Mouse (Mus musculus): ENCODE results near the gene Kcnj10. TPM values are rescaled to one million over a fixed set of nuclear protein-coding genes. Genes with fewer than 3 reads are reported as not detected.

The Kcnj10 gene
- polyA plus RNA-seq, 1 experiment from 2014 or later = 0.28 TPM

DNA sequence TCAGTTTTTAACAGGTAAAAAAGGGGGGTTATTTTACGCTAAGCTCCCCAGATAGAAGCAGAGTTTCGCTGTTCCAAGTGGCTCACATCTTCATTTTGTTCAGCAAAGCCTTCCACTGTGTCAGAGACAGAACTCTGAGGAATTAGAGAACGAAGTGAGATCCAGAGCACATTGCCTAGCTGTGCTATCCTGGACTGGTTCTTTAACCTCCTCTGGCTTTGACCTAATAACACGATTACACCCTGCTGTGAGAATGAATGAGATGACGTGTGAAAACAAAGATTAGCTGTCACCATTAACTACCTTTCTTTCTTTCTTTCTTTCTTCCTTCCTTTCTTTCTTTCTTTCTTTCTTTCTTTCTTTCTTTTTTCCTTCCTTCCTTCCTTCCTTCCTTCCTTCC lies 68.4 kb downstream of the Kcnj10 start:
- peaks cover 4% of the 10 kb centered on the region; the same call in 1 of the 2 replicates for H3K27me3 ChIP-seq (replicated peaks; ENCODE audit: control insufficient read depth, insufficient read depth, low read length)
- H3K36me3 ChIP-seq (ENCODE audit: control insufficient read depth, insufficient read depth, low read length) = no peaks in the 10 kb centered on the region
- no peaks in the 10 kb centered on the region for H3K9me3 ChIP-seq (ENCODE audit: control insufficient read depth, low read length)
- peak overlapping the region; percentile 24; the same call in 1 of the 2 replicates for H3K4me2 ChIP-seq (ENCODE audit: low read depth, low read length)
- no peak overlapping the region for H3K27ac ChIP-seq (replicated peaks; ENCODE audit: low read depth, low read length)
- ATAC-seq (ENCODE audit: low read depth) (no peak), DNase-seq (ENCODE audit: low spot score) (no peak)
- no peaks in the 10 kb centered on the region for H3K4me1 ChIP-seq (ENCODE audit: control insufficient read depth, insufficient read depth, low read length)
- 9% methylated on average over 5 of the region's 5 CpGs for WGBS
- H3K4me3 ChIP-seq (ENCODE audit: low read depth, low read length) = no peak overlapping the region
- H3K9ac ChIP-seq (ENCODE audit: low read depth, low read length) = no peak overlapping the region

DNA sequence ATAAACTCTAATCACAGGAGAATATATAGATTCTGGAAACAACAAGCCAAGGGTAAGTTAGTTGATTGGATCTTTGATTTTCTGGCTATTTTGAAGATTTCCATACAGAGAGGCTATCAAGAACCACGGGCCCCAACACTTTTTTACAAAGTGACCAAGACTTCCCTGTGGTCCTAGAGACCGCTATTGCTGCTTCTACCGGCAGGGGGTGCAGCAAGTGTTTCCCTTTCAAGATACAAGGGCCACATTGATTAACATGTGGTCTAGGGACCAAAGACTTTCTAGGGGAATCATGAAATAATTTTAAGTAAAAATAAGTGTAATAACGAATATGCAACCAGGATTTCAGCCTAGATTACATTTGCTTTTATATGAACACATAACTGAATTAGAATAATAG lies 69.8 kb downstream of the Kcnj10 start:
- H3K4me3 ChIP-seq (ENCODE audit: low read depth, low read length) = no peak overlapping the region
- H3K9me3 ChIP-seq (ENCODE audit: control insufficient read depth, low read length) = no peaks in the 10 kb centered on the region
- no peaks in the 10 kb centered on the region for H3K4me1 ChIP-seq (ENCODE audit: control insufficient read depth, insufficient read depth, low read length)
- ATAC-seq (ENCODE audit: low read depth) (no peak), DNase-seq (ENCODE audit: low spot score) (peak; percentile 48)
- no peak overlapping the region for H3K4me2 ChIP-seq (ENCODE audit: low read depth, low read length)
- no peak overlapping the region for H3K9ac ChIP-seq (ENCODE audit: low read depth, low read length)
- no peaks in the 10 kb centered on the region for H3K36me3 ChIP-seq (ENCODE audit: control insufficient read depth, insufficient read depth, low read length)
- H3K27me3 ChIP-seq (replicated peaks; ENCODE audit: control insufficient read depth, insufficient read depth, low read length) = peaks cover 4% of the 10 kb centered on the region; the same call in 1 of the 2 replicates
- 6% methylated on average over 4 of the region's 4 CpGs for WGBS
- H3K27ac ChIP-seq (replicated peaks; ENCODE audit: low read depth, low read length) = no peak overlapping the region

DNA sequence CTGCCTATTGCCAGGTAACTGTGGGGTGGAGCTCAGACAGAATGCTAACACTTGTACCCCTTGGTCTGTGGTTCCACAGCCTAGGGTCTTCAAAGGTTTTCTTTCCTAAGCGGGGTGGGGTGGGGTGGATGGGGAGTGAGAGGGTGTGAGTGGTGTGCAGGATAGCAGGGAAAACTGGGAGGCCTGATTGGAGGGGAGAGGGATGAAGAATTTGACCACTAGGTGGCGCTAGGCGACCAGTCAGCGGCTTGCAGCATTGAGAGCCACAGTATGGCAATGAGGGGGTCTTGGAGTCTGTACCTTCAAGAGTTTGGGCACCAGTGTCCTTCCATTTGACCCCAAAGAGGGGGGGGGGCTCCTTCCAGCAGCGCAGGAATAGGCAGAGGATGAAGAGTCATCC lies 71.2 kb downstream of the Kcnj10 start:
- Histone ChIP-seq H3K4me1 (ENCODE audit: control insufficient read depth, insufficient read depth, low read length) (no peaks in the 10 kb centered on the region), H3K27me3 (replicated peaks; ENCODE audit: control insufficient read depth, insufficient read depth, low read length) (no peaks in the 10 kb centered on the region; the same call in 1 of the 2 replicates), H3K27ac (replicated peaks; ENCODE audit: low read depth, low read length) (no peak overlapping the region), H3K9me3 (ENCODE audit: control insufficient read depth, low read length) (no peaks in the 10 kb centered on the region), H3K4me3 (ENCODE audit: low read depth, low read length) (no peak overlapping the region), H3K36me3 (ENCODE audit: control insufficient read depth, insufficient read depth, low read length) (no peaks in the 10 kb centered on the region), H3K4me2 (ENCODE audit: low read depth, low read length) (no peak overlapping the region), H3K9ac (ENCODE audit: low read depth, low read length) (no peak overlapping the region)
- ATAC-seq (ENCODE audit: low read depth) = peak; percentile 81
- peak; percentile 71 for DNase-seq (ENCODE audit: low spot score)
- 0% methylated on average over 4 of the region's 5 CpGs for WGBS

DNA sequence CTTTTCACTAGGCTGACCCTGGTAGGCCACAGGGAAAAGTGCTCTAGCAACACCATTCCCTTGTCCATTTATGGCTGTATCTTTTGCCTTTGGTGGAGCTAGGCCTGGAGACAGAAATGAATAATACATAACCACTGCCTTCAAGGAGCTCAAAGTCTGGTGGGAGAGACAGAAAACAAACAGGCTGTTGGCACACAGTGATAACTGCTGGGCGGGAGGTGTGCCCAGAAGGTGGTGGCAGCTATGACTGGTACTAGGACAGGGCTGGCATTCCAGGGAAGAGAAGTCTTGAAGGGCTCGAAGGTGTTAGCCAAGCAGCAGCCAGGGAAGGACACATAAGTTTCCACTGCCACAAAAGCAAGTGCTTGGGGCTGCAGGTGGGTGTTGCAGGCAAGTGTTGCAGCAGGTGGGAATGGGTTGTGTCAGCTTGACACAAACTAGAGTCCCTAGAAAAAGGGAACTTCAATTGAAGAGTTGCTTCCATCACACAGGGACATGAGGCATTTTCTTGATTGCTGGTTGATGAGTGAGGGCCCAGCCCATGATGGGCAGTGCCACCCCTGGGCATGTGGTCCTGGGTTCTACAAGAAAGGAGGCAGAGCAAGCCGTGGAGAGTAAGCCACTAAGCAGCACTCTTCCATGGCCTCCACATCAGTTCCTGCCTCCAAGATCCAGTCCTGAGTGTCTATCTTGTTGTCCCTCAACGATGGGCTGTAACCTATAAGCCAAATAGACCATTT lies 72.7 kb downstream of the Kcnj10 start:
- no peak for DNase-seq (ENCODE audit: low spot score)
- no peaks in the 10 kb centered on the region for H3K4me1 ChIP-seq (ENCODE audit: control insufficient read depth, insufficient read depth, low read length)
- no peak overlapping the region for H3K27ac ChIP-seq (replicated peaks; ENCODE audit: low read depth, low read length)
- ATAC-seq (ENCODE audit: low read depth) = no peak
- no peaks in the 10 kb centered on the region for H3K36me3 ChIP-seq (ENCODE audit: control insufficient read depth, insufficient read depth, low read length)
- no peaks in the 10 kb centered on the region for H3K27me3 ChIP-seq (replicated peaks; ENCODE audit: control insufficient read depth, insufficient read depth, low read length)
- no peak overlapping the region for H3K4me3 ChIP-seq (ENCODE audit: low read depth, low read length)
- WGBS = 76% methylated on average over 4 of the region's 4 CpGs
- H3K9me3 ChIP-seq (ENCODE audit: control insufficient read depth, low read length) = no peaks in the 10 kb centered on the region
- no peak overlapping the region for H3K4me2 ChIP-seq (ENCODE audit: low read depth, low read length)
- H3K9ac ChIP-seq (ENCODE audit: low read depth, low read length) = no peak overlapping the region

DNA sequence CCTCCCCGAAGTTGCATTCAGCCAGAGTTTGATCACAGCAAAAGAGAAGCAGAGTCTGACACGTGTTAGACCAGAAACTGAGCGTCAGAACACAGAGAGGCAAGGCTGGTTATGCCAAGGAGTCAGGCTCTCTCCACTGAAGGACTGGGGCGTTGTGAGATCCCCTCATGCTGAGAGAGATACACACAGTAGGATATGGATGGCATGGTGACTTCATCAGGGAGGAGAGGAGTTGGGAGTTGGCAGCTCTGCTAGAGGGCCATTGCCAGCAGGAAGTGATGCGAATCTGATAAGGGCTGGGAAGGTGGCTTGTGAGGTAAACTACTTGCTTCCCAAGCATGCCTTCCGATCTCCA lies 73.2 kb downstream of the Kcnj10 start:
- Histone ChIP-seq H3K27ac (replicated peaks; ENCODE audit: low read depth, low read length) (no peak overlapping the region), H3K4me3 (ENCODE audit: low read depth, low read length) (no peak overlapping the region), H3K36me3 (ENCODE audit: control insufficient read depth, insufficient read depth, low read length) (no peaks in the 10 kb centered on the region), H3K9me3 (ENCODE audit: control insufficient read depth, low read length) (no peaks in the 10 kb centered on the region), H3K4me2 (ENCODE audit: low read depth, low read length) (no peak overlapping the region), H3K9ac (ENCODE audit: low read depth, low read length) (no peak overlapping the region), H3K4me1 (ENCODE audit: control insufficient read depth, insufficient read depth, low read length) (no peaks in the 10 kb centered on the region), H3K27me3 (replicated peaks; ENCODE audit: control insufficient read depth, insufficient read depth, low read length) (no peaks in the 10 kb centered on the region)
- ATAC-seq (ENCODE audit: low read depth) (no peak), DNase-seq (ENCODE audit: low spot score) (no peak)
- whole genome bisulfite sequencing = 82% methylated on average over 6 of the region's 6 CpGs

DNA sequence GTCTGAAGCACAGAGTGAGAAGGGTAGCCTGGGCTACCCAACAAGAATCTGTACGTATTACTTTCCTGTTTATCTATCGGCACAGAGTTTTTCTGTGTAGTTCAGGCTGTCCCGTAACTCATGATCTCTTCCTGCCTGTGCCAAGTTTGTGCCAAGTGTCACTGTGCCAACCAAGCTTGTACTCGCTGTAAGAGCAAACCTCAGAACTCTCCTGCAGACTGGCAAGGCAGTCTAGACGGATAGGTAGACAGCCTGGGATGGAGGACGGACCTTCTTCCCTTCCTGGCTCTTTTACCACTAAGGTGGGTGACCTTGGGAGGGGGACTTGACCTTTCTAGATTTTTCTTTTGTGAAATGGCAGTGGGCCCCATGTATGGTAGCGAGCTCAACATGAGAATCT lies 74.1 kb downstream of the Kcnj10 start:
- Histone ChIP-seq H3K4me1 (ENCODE audit: control insufficient read depth, insufficient read depth, low read length) (no peaks in the 10 kb centered on the region), H3K27ac (replicated peaks; ENCODE audit: low read depth, low read length) (no peak overlapping the region), H3K9ac (ENCODE audit: low read depth, low read length) (no peak overlapping the region), H3K9me3 (ENCODE audit: control insufficient read depth, low read length) (no peaks in the 10 kb centered on the region), H3K36me3 (ENCODE audit: control insufficient read depth, insufficient read depth, low read length) (no peaks in the 10 kb centered on the region), H3K4me2 (ENCODE audit: low read depth, low read length) (no peak overlapping the region), H3K27me3 (replicated peaks; ENCODE audit: control insufficient read depth, insufficient read depth, low read length) (no peaks in the 10 kb centered on the region), H3K4me3 (ENCODE audit: low read depth, low read length) (no peak overlapping the region)
- no peak for ATAC-seq (ENCODE audit: low read depth)
- WGBS = 86% methylated on average over 7 of the region's 7 CpGs
- DNase-seq (ENCODE audit: low spot score) = no peak

DNA sequence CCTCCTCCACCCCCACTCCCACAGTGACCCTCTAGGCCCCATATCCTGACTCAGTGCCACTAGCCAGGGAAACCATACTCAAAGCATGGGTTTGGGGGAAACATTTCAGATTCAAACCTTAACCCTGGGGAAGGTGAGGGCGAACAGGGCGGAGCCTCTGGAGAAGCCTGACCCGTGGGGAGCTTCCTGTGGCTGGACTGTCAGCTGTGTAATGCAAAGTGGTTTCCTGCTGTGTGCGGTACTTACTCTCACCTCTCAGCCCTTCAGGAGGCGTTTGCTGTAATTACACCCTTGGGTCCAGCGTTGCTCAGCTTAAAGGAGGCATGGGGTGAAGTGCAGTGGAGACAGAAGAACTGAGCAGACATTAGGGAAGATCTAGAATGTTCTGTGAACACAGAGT lies 77.2 kb downstream of the Kcnj10 start:
- DNase-seq (ENCODE audit: low spot score) (no peak), ATAC-seq (ENCODE audit: low read depth) (no peak; the same call in 1 of the 2 replicates)
- Histone ChIP-seq H3K9ac (ENCODE audit: low read depth, low read length) (no peak overlapping the region), H3K4me2 (ENCODE audit: low read depth, low read length) (no peak overlapping the region), H3K9me3 (ENCODE audit: control insufficient read depth, low read length) (no peaks in the 10 kb centered on the region), H3K27me3 (replicated peaks; ENCODE audit: control insufficient read depth, insufficient read depth, low read length) (no peaks in the 10 kb centered on the region), H3K27ac (replicated peaks; ENCODE audit: low read depth, low read length) (no peak overlapping the region), H3K4me1 (ENCODE audit: control insufficient read depth, insufficient read depth, low read length) (no peaks in the 10 kb centered on the region), H3K36me3 (ENCODE audit: control insufficient read depth, insufficient read depth, low read length) (no peaks in the 10 kb centered on the region), H3K4me3 (ENCODE audit: low read depth, low read length) (no peak overlapping the region)
- 11% methylated on average over 6 of the region's 6 CpGs for WGBS

DNA sequence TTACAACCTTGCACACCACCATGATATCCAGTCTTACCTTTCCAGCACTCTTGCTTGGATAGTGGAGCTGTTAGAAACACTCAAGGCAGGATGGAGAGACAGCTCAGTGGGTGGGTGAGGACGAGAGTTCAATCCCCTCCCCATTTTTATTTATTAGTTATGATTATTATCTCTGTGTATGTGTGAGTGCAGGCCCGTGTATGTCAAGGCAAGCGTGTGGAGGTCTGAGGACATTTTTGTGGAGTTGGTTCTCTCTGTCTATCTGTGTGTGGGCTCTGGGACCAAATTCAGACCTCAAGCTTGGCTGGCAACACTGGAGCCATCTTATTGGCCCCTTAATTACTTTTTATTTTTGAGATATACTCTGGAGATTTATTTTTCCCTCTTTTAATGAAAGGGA lies 77.6 kb downstream of the Kcnj10 start:
- H3K4me3 ChIP-seq (ENCODE audit: low read depth, low read length) = no peak overlapping the region
- 63% methylated on average over 3 of the region's 3 CpGs for WGBS
- no peak overlapping the region for H3K27ac ChIP-seq (replicated peaks; ENCODE audit: low read depth, low read length)
- no peak overlapping the region for H3K9ac ChIP-seq (ENCODE audit: low read depth, low read length)
- DNase-seq (ENCODE audit: low spot score) (no peak), ATAC-seq (ENCODE audit: low read depth) (no peak)
- no peak overlapping the region for H3K4me2 ChIP-seq (ENCODE audit: low read depth, low read length)
- H3K9me3 ChIP-seq (ENCODE audit: control insufficient read depth, low read length) = no peaks in the 10 kb centered on the region
- no peaks in the 10 kb centered on the region for H3K4me1 ChIP-seq (ENCODE audit: control insufficient read depth, insufficient read depth, low read length)
- no peaks in the 10 kb centered on the region for H3K27me3 ChIP-seq (replicated peaks; ENCODE audit: control insufficient read depth, insufficient read depth, low read length)
- no peaks in the 10 kb centered on the region for H3K36me3 ChIP-seq (ENCODE audit: control insufficient read depth, insufficient read depth, low read length)

DNA sequence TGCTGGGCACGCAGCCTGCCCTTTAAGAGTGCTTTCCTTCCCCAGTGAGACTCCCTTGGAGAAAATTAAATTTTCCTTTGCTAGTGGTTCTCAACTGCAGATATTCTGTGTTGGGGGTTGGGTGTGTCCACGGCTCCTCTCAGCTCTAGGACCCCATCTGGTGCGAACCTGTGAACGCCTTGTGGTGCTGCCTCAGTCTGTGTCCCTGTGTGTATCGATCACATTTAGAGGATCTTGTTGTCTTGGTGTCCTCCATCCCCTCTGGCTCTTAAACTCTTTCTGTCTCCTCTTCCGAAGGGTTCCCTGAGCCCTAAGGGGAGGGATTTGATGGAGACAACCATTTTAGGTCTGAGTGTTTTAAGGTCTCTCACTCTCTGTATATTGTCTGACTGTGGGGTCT lies 79.2 kb downstream of the Kcnj10 start:
- 88% methylated on average over 6 of the region's 6 CpGs for WGBS
- ATAC-seq (ENCODE audit: low read depth) = no peak
- no peaks in the 10 kb centered on the region for H3K4me1 ChIP-seq (ENCODE audit: control insufficient read depth, insufficient read depth, low read length)
- no peak for DNase-seq (ENCODE audit: low spot score)
- H3K4me2 ChIP-seq (ENCODE audit: low read depth, low read length) = no peak overlapping the region
- H3K4me3 ChIP-seq (ENCODE audit: low read depth, low read length) = no peak overlapping the region
- H3K36me3 ChIP-seq (ENCODE audit: control insufficient read depth, insufficient read depth, low read length) = no peaks in the 10 kb centered on the region
- no peak overlapping the region for H3K9ac ChIP-seq (ENCODE audit: low read depth, low read length)
- H3K9me3 ChIP-seq (ENCODE audit: control insufficient read depth, low read length) = no peaks in the 10 kb centered on the region
- H3K27me3 ChIP-seq (replicated peaks; ENCODE audit: control insufficient read depth, insufficient read depth, low read length) = no peaks in the 10 kb centered on the region
- H3K27ac ChIP-seq (replicated peaks; ENCODE audit: low read depth, low read length) = no peak overlapping the region

All from embryonic facial prominence, embryonic 14.5 days (tissue).